Mouse (Mus musculus) lung, embryonic 16.5 days (tissue): Measurements from ENCODE around the gene Pskh1. TPM values are rescaled to one million over a fixed set of nuclear protein-coding genes. Genes with fewer than 3 reads are reported as not detected.

Experiments
- ATAC-seq: fragments of 200-750 bp; cut with Nextera tagmentation; 2 replicates; pipeline ENCODE4 v1.8.0; 2017; ENCODE audit warnings: low read depth, mild to moderate bottlenecking, moderate library complexity
- H3K27ac ChIP-seq: fragments of 300-500 bp; sonication (generic); 2 replicates; pipeline ENCODE4 v1.5.1; 2014; ENCODE audit warnings: mild to moderate bottlenecking, control low read depth, low read length
- H3K27me3 ChIP-seq: fragments of 300-500 bp; sonication (generic); 2 replicates; pipeline ENCODE4 v1.6.1; 2014; ENCODE audit warnings: low read depth, low read length, mixed read lengths; ENCODE audit not compliant: control insufficient read depth, insufficient read depth
- H3K36me3 ChIP-seq: fragments of 300-500 bp; sonication (generic); 2 replicates; pipeline ENCODE4 v1.6.1; 2014; ENCODE audit warnings: low read length; ENCODE audit not compliant: control insufficient read depth, insufficient read depth
- H3K4me1 ChIP-seq: fragments of 300-500 bp; sonication (generic); replicated peaks from 2 replicates; pipeline ENCODE4 v1.6.1; 2014; ENCODE audit warnings: low read length, mixed read lengths; ENCODE audit not compliant: control insufficient read depth, insufficient read depth
- H3K4me2 ChIP-seq: fragments of 300-500 bp; sonication (generic); 2 replicates; pipeline ENCODE4 v1.6.1; 2014; ENCODE audit warnings: low read depth, low read length, control low read depth
- H3K4me3 ChIP-seq: fragments of 300-500 bp; sonication (generic); 2 replicates; pipeline ENCODE4 v1.5.1; 2014; ENCODE audit warnings: mild to moderate bottlenecking, low read length, control low read depth
- H3K9ac ChIP-seq: fragments of 300-500 bp; sonication (generic); 2 replicates; pipeline ENCODE4 v1.6.1; 2014; ENCODE audit warnings: low read length, control low read depth
- H3K9me3 ChIP-seq: fragments of 300-500 bp; sonication (generic); 2 replicates; pipeline ENCODE4 v1.6.1; 2016; ENCODE audit warnings: low read length; ENCODE audit not compliant: control insufficient read depth
- WGBS: fragments of 180-500 bp; shearing (Covaris S2); extraction: QIAGEN DNeasy Blood & Tissue Kit; methylation state at CpG from one replicate; pipeline ENCODE4 v1.1.7; 2014; 5-methylcytosine and 5-hydroxymethylcytosine counted together
- polyA plus RNA-seq: library from polyadenylated mRNA; unstranded; fragments of >200 nt; fragmentation: Nextera tagmentation; extraction: Ambion mirVana; gene quantifications from 2 replicates; pipeline ENCODE4 v1.2.1, GENCODE M21; 2015

Gene Pskh1
- polyA plus RNA-seq, 1 experiment from 2014 or later: 34.0 TPM

GRCm38 (mm10) chr8:105889756-105890465 lies 10.3 kb upstream of the Pskh1 start:
- H3K4me2 ChIP-seq: no peak overlapping the region
- H3K4me1 ChIP-seq: peaks cover 3% of the 10 kb centered on the region; the same call in 1 of the 2 replicates
- no peaks in the 10 kb centered on the region for H3K27me3 ChIP-seq
- H3K9ac ChIP-seq: no peak overlapping the region
- H3K4me3 ChIP-seq: no peak overlapping the region
- H3K27ac ChIP-seq: no peak overlapping the region
- H3K9me3 ChIP-seq: no peaks in the 10 kb centered on the region
- no peak for ATAC-seq
- peaks cover 62% of the 10 kb centered on the region for H3K36me3 ChIP-seq
- WGBS: 89% methylated on average over 12 of the region's 12 CpGs

GRCm38 (mm10) chr8:105890870-105891269 lies 9.4 kb upstream of the Pskh1 start:
- H3K9ac ChIP-seq: no peak overlapping the region
- H3K4me2 ChIP-seq: no peak overlapping the region
- H3K4me3 ChIP-seq: no peak overlapping the region
- 81% methylated on average over 6 of the region's 6 CpGs for WGBS
- peaks cover 3% of the 10 kb centered on the region; the same call in 1 of the 2 replicates for H3K4me1 ChIP-seq
- H3K9me3 ChIP-seq: no peaks in the 10 kb centered on the region
- H3K36me3 ChIP-seq: peaks cover 54% of the 10 kb centered on the region
- no peak overlapping the region for H3K27ac ChIP-seq
- H3K27me3 ChIP-seq: no peaks in the 10 kb centered on the region
- ATAC-seq: no peak

- no peak overlapping the region for H3K9ac ChIP-seq
- H3K4me2 ChIP-seq: no peak overlapping the region
- peaks cover 40% of the 10 kb centered on the region for H3K36me3 ChIP-seq
- no peaks in the 10 kb centered on the region for H3K27me3 ChIP-seq
- H3K4me1 ChIP-seq: peaks cover 3% of the 10 kb centered on the region; the same call in 1 of the 2 replicates
- H3K27ac ChIP-seq: no peak overlapping the region
- H3K4me3 ChIP-seq: no peak overlapping the region
- no peaks in the 10 kb centered on the region for H3K9me3 ChIP-seq
- 81% methylated on average over 6 of the region's 6 CpGs for WGBS
- no peak for ATAC-seq
Measured at GRCm38 (mm10) chr8:105892432-105892831, 7.8 kb upstream of the Pskh1 start.

GRCm38 (mm10) chr8:105893339-105893738 lies 6.9 kb upstream of the Pskh1 start, which contains the start of gene Nrn1l:
Gene Nrn1l, plus strand, starts transcription at chr8:105893567.
- Histone ChIP-seq H3K27ac (peak within 1 kb of the TSS; percentile 38; the same call in 1 of the 2 replicates), H3K4me2 (no peak within 1 kb of the TSS), H3K4me1 (peaks cover 3% of the 10 kb centered on the region; the same call in 1 of the 2 replicates), H3K27me3 (no peaks in the 10 kb centered on the region), H3K9ac (no peak within 1 kb of the TSS), H3K4me3 (no peak within 1 kb of the TSS), H3K36me3 (peaks cover 36% of the 10 kb centered on the region), H3K9me3 (no peaks in the 10 kb centered on the region)
- peak; percentile 91 for ATAC-seq
- 18% methylated on average over 11 of the region's 11 CpGs for WGBS

GRCm38 (mm10) chr8:105897801-105898480 lies 2.3 kb upstream of the Pskh1 start:
- H3K27me3 ChIP-seq: no peaks in the 10 kb centered on the region
- H3K9me3 ChIP-seq: no peaks in the 10 kb centered on the region
- no peaks in the 10 kb centered on the region; the same call in 1 of the 2 replicates for H3K36me3 ChIP-seq
- H3K9ac ChIP-seq: 0 out of 2 replicates have a peak overlapping the region, but pooled peaks have one; percentile 4
- ATAC-seq: no peak
- no peak overlapping the region for H3K4me3 ChIP-seq
- H3K4me1 ChIP-seq: peaks cover 9% of the 10 kb centered on the region
- H3K4me2 ChIP-seq: no peak overlapping the region
- 79% methylated on average over 9 of the region's 9 CpGs for WGBS
- H3K27ac ChIP-seq: no peak overlapping the region

GRCm38 (mm10) chr8:105900941-105901616 lies 838 bp downstream of the Pskh1 start:
- ATAC-seq: no peak

GRCm38 (mm10) chr8:105919390-105919789 lies 19.1 kb downstream of the Pskh1 start:
- no peaks in the 10 kb centered on the region for H3K9me3 ChIP-seq
- no peak overlapping the region for H3K9ac ChIP-seq
- no peaks in the 10 kb centered on the region for H3K4me1 ChIP-seq
- no peaks in the 10 kb centered on the region for H3K27me3 ChIP-seq
- no peak for ATAC-seq
- no peak overlapping the region for H3K27ac ChIP-seq
- 80% methylated on average over 3 of the region's 3 CpGs for WGBS
- peaks cover 9% of the 10 kb centered on the region; the same call in 1 of the 2 replicates for H3K36me3 ChIP-seq
- no peak overlapping the region for H3K4me2 ChIP-seq
- no peak overlapping the region for H3K4me3 ChIP-seq

More at GRCm38 (mm10) chr8:105900941-105901616, 838 bp downstream of the Pskh1 start:
- 0 out of 2 replicates have a peak, but pooled peaks cover 2% of the 10 kb centered on the region for H3K36me3 ChIP-seq
- H3K4me3 ChIP-seq: peak overlapping the region; percentile 85
- peaks cover 7% of the 10 kb centered on the region for H3K4me1 ChIP-seq
- peak overlapping the region; percentile 97 for H3K9ac ChIP-seq
- peak overlapping the region; percentile 79 for H3K4me2 ChIP-seq
- peak overlapping the region; percentile 85 for H3K27ac ChIP-seq
- 28% methylated on average over 16 of the region's 16 CpGs for WGBS
- no peaks in the 10 kb centered on the region for H3K27me3 ChIP-seq
- H3K9me3 ChIP-seq: no peaks in the 10 kb centered on the region

GRCm38 (mm10) chr8:105925123-105925522 lies 24.9 kb downstream of the Pskh1 start:
- Histone ChIP-seq H3K9me3 (no peaks in the 10 kb centered on the region), H3K4me3 (no peak overlapping the region), H3K4me1 (no peaks in the 10 kb centered on the region), H3K27ac (no peak overlapping the region), H3K36me3 (0 out of 2 replicates have a peak, but pooled peaks cover 4% of the 10 kb centered on the region), H3K4me2 (no peak overlapping the region), H3K27me3 (no peaks in the 10 kb centered on the region), H3K9ac (no peak overlapping the region)
- 64% methylated on average over 3 of the region's 3 CpGs for WGBS
- ATAC-seq: no peak

GRCm38 (mm10) chr8:105930602-105931001 lies 30.4 kb downstream of the Pskh1 start:
- H3K4me3 ChIP-seq: no peak overlapping the region
- no peaks in the 10 kb centered on the region for H3K9me3 ChIP-seq
- 18% methylated on average over 8 of the region's 8 CpGs for whole genome bisulfite sequencing
- no peak overlapping the region for H3K9ac ChIP-seq
- no peak overlapping the region for H3K27ac ChIP-seq
- H3K36me3 ChIP-seq: 0 out of 2 replicates have a peak, but pooled peaks cover 6% of the 10 kb centered on the region
- H3K4me1 ChIP-seq: no peaks in the 10 kb centered on the region
- H3K27me3 ChIP-seq: no peaks in the 10 kb centered on the region
- ATAC-seq: peak; percentile 54
- H3K4me2 ChIP-seq: no peak overlapping the region
